Mouse (Mus musculus) 416B (cell line): ENCODE measurements around the gene Tmem120b.

Experiments used
- DNase-seq: peaks from one replicate; pipeline ENCODE4 v3.0.0; 2011; ENCODE audit warnings: low read depth

Tmem120b gene

GRCm38 (mm10) chr5:123159866-123160265, 91.7 kb downstream of the Tmem120b start:
- no peak for DNase-seq

- no peak for DNase-seq
These were observed 92.1 kb downstream of the Tmem120b start for GRCm38 (mm10) chr5:123160341-123160740.

- DNase-seq = no peak
These were observed 94.7 kb downstream of the Tmem120b start for GRCm38 (mm10) chr5:123162942-123163341.

- DNase-seq = no peak
These were observed 98.2 kb downstream of the Tmem120b start for GRCm38 (mm10) chr5:123166437-123166836.
